Mouse (Mus musculus) ES-E14 (cell line): ENCODE measurements at regions not wholly inside any gene's neighbourhood (a gene's known extent, or its start where the extent isn't known, plus 50 kb on each side); places are given as distances from the start of the nearest gene placed in this dataset.

Experiments used
- DNase-seq: peaks from one replicate; pipeline ENCODE4 v3.0.0-alpha.2; 2013; ENCODE audit warnings: low read depth, low spot score
- H3K27ac ChIP-seq: 2 replicates; pipeline ENCODE4 v1.5.1; 2012; ENCODE audit warnings: low read depth, mild to moderate bottlenecking, low read length, moderate library complexity, mixed read lengths; ENCODE audit not compliant: poor library complexity, insufficient read depth, severe bottlenecking
- H3K36me3 ChIP-seq: 2 replicates; pipeline ENCODE4 v1.6.1; 2012; ENCODE audit warnings: mild to moderate bottlenecking, low read length, moderate library complexity, mixed read lengths; ENCODE audit not compliant: control insufficient read depth, poor library complexity, insufficient read depth, severe bottlenecking
- H3K4me1 ChIP-seq, 2 experiments: fragments of 150-350 bp in 1 of 2; sonication (generic) in 1 of 2; 2 replicates each; pipeline ENCODE4 v1.6.1; 2012; ENCODE audit warnings: low read length in 2 of 2, mild to moderate bottlenecking in 1 of 2, mixed read lengths in 1 of 2; ENCODE audit not compliant: control insufficient read depth in 2 of 2, insufficient read depth in 2 of 2, poor library complexity in 1 of 2
- H3K4me3 ChIP-seq, 2 experiments: fragments of 150-350 bp in 1 of 2; sonication (generic) in 1 of 2; 2 replicates each; pipeline ENCODE4 v1.5.1; 2012; ENCODE audit warnings: low read length in 2 of 2, low read depth in 1 of 2, mild to moderate bottlenecking in 1 of 2, mixed read lengths in 1 of 2; ENCODE audit not compliant: insufficient read depth in 1 of 2, poor library complexity in 1 of 2, severe bottlenecking in 1 of 2
- H3K9ac ChIP-seq: 2 replicates; pipeline ENCODE4 v1.6.1; 2012; ENCODE audit warnings: low read depth, mild to moderate bottlenecking, low read length, mixed read lengths; ENCODE audit not compliant: poor library complexity, insufficient read depth, severe bottlenecking
- H3K9me3 ChIP-seq: fragments of 150-350 bp; sonication (generic); 2 replicates; pipeline ENCODE4 v1.6.1; 2012; ENCODE audit warnings: low read depth, mild to moderate bottlenecking, low read length; ENCODE audit not compliant: control insufficient read depth, insufficient read depth
- CHD2 ChIP-seq: IDR thresholded peaks from 2 replicates; pipeline ENCODE4 v1.6.1; 2014; ENCODE audit warnings: mild to moderate bottlenecking, low read depth, low read length, inconsistent platforms
- HCFC1 ChIP-seq: IDR thresholded peaks from 2 replicates; pipeline ENCODE4 v1.6.1; 2012; ENCODE audit warnings: low read length, inconsistent platforms, borderline replicate concordance; ENCODE audit not compliant: insufficient read depth
- MAFK ChIP-seq: IDR thresholded peaks from 2 replicates; pipeline ENCODE4 v1.6.1; 2014; ENCODE audit warnings: mild to moderate bottlenecking, low read depth, low read length, inconsistent platforms; ENCODE audit not compliant: insufficient read depth
- ZC3H11A ChIP-seq: IDR thresholded peaks from 2 replicates; pipeline ENCODE4 v1.6.1; 2012; ENCODE audit warnings: low read depth, mild to moderate bottlenecking, inconsistent platforms, low read length, borderline replicate concordance
- ZNF384 ChIP-seq: IDR thresholded peaks from 2 replicates; pipeline ENCODE4 v1.6.1; 2012; ENCODE audit warnings: low read depth, low read length, inconsistent platforms
- in situ Hi-C, 2 experiments: fragments of 600-800 bp; cut with MboI; formaldehyde crosslinking; loops; one replicate each; pipeline ENCODE4 v1.15.1; 2025; ENCODE audit warnings: low sequenced_read_pairs in 2 of 2, inconsistent platforms in 1 of 2; ENCODE audit not compliant: unreplicated experiment in 2 of 2

DNA sequence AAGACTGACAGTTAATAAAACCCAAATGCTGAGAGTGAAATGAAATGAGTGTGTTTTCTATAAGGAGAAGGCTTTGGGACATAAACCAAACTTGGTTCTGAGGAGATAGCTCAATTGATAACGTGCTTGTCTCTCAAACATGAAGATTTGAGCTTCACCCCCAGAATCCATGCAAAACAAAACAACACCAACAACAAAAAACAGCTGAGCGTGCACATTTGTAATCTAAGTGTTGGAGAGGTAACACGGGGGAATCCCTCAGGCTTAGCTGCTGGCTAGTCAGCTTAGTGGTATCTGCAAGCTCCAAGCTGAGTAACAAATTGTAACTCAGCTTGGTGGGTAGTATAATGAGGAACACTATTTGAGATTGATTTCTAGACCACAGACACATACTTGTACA is 84.9 kb upstream of the Sash1 start:
- Histone ChIP-seq H3K9me3 (no peaks in the 10 kb centered on the region), H3K27ac (no peak overlapping the region), H3K4me3 (no peak overlapping the region), H3K4me1 (no peaks in the 10 kb centered on the region), H3K36me3 (no peaks in the 10 kb centered on the region), H3K9ac (no peak overlapping the region)
- in situ Hi-C loops = no loop called here
- TF ChIP-seq MAFK (peak; percentile 76), CHD2 (no peak)
- no peak for DNase-seq

DNA sequence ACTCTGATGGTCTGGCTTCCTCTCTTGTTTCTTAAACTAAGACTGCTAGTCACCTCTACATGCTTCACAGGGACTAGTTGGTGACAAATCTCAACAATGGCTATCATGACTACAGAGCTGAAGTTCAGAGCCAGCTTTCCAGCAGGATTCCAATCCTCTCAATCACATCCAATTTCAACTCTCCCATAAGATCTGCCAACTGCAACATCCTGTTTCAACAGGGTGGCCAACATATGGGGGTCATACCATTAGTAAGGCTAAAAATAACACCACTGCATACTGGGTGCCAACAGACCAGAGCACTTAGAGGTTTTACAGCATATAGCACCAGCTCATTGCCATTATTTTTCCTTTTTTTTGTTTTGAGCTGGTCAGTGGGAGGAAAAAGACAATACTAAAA is 83.7 kb upstream of the Sash1 start:
- Histone ChIP-seq H3K36me3 (no peaks in the 10 kb centered on the region), H3K9me3 (no peaks in the 10 kb centered on the region), H3K9ac (no peak overlapping the region), H3K4me1 (no peaks in the 10 kb centered on the region), H3K27ac (no peak overlapping the region), H3K4me3 (no peak overlapping the region)
- no peak for DNase-seq
- no peak for TF ChIP-seq MAFK
- no peak for TF ChIP-seq ZC3H11A
- no peak for TF ChIP-seq ZNF384
- TF ChIP-seq CHD2 = no peak
- TF ChIP-seq HCFC1 = no peak
- in situ Hi-C loops = no loop called here

DNA sequence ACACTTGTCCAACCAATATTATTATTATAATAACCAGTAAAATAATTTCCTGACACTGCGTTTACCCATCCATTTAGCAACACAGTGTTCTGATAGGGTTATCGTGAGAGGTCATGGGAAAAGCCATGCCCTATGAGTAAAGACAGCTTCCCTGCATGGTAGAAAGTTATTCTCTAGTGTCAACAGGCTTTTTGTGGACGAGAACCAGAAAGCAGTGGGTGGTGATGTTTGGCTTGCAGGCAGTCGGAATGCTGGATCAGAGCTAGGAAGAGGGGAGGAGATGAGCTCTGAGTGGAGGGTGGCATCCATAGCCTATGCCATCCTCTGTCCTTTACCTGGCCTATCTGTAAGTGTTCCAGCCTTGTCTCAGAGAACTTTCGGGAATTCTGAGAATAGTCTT is 83.1 kb upstream of the Sash1 start:
- no peak overlapping the region for H3K27ac ChIP-seq
- H3K9ac ChIP-seq = no peak overlapping the region
- H3K4me1 ChIP-seq = no peaks in the 10 kb centered on the region
- in situ Hi-C loops = no loop called here
- no peaks in the 10 kb centered on the region for H3K36me3 ChIP-seq
- no peaks in the 10 kb centered on the region for H3K9me3 ChIP-seq
- H3K4me3 ChIP-seq = no peak overlapping the region
- no peak for DNase-seq
- TF ChIP-seq CHD2 (no peak), ZC3H11A (no peak), MAFK (no peak), ZNF384 (no peak), HCFC1 (no peak)

DNA sequence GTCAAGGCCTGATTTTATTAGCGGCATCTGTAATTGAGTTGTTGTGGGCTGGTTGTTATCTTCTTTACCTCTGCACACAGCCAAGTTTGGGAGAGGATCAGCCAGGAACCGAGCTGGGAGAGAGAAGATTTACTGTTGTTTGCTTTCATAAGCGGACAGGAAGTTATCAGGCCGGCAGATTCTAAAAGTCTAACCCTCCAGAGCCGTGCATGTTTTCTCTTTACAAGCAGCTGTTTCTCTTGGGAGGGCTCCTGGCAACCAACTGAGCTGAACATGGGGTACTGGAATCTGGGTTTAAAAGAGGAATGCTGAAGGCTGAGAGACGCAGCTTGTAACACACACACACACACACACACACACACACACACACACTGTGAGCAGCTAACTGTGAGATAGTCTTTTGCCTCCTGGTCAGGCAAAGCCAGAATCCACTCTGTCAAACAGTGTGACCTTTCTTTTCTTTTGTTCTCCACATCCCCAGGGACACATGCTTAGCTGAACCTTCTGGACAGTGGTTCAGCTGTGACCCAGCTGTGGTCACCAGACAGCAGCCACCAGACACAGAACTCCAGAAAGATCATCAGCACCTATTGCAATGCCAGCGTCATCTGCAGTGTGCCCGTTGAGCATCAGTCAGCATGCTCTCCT is 82.5 kb upstream of the Sash1 start:
- no peaks in the 10 kb centered on the region for H3K4me1 ChIP-seq

DNA sequence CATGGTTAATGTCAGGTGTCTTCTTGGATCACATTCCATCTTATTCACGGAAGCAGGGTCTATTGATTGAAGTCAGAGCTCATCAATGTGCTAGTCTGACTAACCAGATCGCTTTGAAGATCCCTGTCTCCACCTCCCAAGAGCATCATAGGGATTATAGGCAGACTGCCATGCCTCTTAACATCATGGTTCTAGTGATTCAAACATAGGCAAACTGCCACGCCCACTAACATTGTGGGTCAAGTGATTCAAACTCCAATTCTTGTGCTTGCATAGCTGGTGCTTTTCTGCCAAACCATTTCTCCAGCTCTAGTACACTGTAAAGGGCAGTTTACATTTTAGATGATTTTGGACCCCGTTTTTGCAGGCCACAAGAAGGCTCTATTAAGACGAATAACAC is 77.1 kb upstream of the Sash1 start:
- TF ChIP-seq HCFC1 (no peak), MAFK (no peak), ZNF384 (no peak), CHD2 (no peak), ZC3H11A (no peak)
- Histone ChIP-seq H3K4me3 (no peak overlapping the region), H3K4me1 (no peaks in the 10 kb centered on the region), H3K27ac (no peak overlapping the region), H3K9me3 (no peaks in the 10 kb centered on the region), H3K9ac (no peak overlapping the region), H3K36me3 (no peaks in the 10 kb centered on the region)
- DNase-seq = no peak
- in situ Hi-C loops = no loop called here

More for the DNA sequence above, 82.5 kb upstream of the Sash1 start:
- in situ Hi-C loops = no loop called here
- Histone ChIP-seq H3K27ac (no peak overlapping the region), H3K4me3 (no peak overlapping the region), H3K9ac (no peak overlapping the region), H3K9me3 (no peaks in the 10 kb centered on the region), H3K36me3 (no peaks in the 10 kb centered on the region)
- TF ChIP-seq MAFK = no peak
- TF ChIP-seq ZNF384 = no peak
- TF ChIP-seq ZC3H11A = no peak
- no peak for TF ChIP-seq HCFC1
- TF ChIP-seq CHD2 = no peak
- DNase-seq = no peak
